Mouse (Mus musculus): ENCODE measurements at regions not wholly inside any gene's neighbourhood (a gene's known extent, or its start where the extent isn't known, plus 50 kb on each side); places are given as distances from the start of the nearest gene placed in this dataset.

DNA sequence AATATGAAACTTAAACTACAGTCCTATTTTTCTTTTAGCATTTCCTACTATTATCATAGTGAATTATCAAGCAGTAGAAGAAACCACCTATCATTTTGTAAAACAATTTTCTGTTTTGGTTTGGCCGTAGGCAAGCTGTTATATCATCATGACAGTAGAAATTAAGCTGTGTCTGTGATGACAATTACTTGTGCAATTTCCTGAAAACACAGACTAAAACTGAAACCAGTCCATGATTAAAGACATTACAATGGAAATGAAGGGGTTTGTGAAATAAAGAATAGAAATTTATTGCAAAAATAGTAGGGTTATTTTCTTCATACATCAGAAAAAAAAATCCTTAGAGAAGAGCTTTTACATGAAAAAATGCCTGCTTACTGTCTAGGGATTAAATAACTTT lies 210.8 kb upstream of the Sema3a start:
- TF ChIP-seq CTCF (IDR thresholded peaks at IDR 0.05; ENCODE audit: extremely low read depth, insufficient read depth, insufficient read length, insufficient replicate concordance): no peak
- no peak for TF ChIP-seq POLR2A (IDR thresholded peaks at IDR 0.05; ENCODE audit: low read depth, low read length)
